Mouse (Mus musculus) ovary, postnatal 10 days (tissue): ENCODE data around the gene Pdcd11.

Experiments
- DNase-seq: peaks from one replicate; pipeline ENCODE4 v3.0.0; 2022; ENCODE audit warnings: low spot score

Pdcd11 gene

GRCm38 (mm10) chr19:47168793-47169412, 78.3 kb downstream of the Pdcd11 start:
- peak; percentile 75 for DNase-seq

DNA sequence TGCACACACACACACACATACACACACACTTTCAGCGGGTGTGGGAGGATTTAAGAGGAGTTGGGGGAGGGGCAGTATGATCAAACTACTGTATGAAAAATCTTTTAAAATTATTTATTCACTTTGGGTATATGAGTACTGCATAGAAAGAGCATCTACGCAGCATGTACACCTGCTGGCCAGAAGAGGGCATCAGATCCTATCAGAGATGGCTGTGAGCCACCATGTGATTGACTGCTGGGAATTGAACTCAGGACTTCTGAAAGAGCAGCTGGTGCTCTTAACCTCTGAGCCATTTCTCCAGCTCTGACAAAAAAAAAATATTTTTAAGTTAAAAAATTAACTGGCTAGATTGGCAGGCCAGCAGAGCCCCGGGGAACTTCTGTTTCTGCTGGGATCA, 83.9 kb downstream of the Pdcd11 start:
- no peak for DNase-seq

DNA sequence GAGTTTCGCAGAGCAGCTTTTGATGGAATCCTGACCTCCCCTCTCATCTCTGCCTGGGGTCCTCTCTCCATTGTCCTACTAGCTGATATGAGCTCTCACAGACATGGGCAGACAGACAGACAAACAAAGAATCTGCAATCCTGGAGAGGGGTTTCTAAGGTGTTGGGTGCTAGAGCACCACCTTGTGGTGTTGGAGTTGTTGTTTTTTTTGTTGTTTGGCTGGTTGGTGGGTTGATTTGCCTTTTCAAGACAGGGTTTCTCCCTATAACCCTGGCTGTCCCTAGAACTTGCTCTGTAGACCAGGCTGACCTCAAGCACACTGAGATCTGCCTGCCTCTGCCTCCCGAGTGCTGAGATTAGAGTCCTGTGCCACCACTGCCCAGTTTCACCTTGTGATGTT, 84.9 kb downstream of the Pdcd11 start:
- no peak for DNase-seq

GRCm38 (mm10) chr19:47176916-47177505, 86.4 kb downstream of the Pdcd11 start:
- DNase-seq: no peak

GRCm38 (mm10) chr19:47178001-47178400, 87.4 kb downstream of the Pdcd11 start:
- no peak for DNase-seq

DNA sequence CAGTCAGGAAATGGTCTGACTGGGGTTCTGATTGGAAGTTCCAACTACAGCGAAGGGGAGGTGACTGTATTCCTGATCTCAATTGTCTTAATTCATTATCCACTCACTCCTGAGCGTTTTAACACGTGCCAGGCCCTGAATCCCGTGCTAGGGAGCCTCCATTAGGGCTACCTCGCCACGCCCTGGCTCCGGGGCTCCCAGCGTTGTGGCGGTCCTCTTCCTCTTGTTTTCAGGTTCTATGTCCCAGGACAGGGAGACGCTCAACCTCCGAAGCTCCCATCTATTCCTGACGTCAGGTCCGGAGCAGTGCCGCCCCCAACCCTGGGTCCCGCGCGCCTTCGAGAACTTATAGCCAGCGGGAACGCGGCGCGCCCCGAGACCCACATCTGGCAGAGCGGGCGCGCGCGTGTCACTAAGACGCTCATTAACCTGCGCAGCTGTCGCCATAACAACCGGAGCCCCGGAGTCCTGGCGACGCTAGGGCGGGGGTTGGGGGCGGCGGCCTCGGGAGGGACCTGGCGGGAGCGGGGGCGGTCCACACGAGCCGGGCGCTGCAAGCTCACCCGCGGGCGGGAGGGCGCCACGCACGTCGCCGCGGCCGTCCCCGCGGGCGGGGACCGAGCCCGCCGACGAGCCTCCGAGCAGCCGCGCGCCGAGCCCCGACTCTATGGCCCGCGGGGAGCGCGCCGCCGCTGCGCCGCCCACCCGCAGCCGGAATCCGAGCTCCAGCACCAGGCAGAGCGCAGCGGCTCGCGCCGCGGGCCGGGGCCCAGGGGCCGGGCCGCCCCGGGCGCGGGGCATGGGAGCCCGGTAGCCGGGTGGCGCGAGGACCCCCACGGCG, 88.1 kb downstream of the Pdcd11 start, which contains the start of gene Neurl1a:
TSS of gene Neurl1a (plus strand) at position 390 of the 841 bp plus-strand sequence.
- peak; percentile 42 for DNase-seq

- DNase-seq: no peak
Observed at GRCm38 (mm10) chr19:47179272-47179809, 88.8 kb downstream of the Pdcd11 start.

- DNase-seq: no peak
Observed at GRCm38 (mm10) chr19:47180011-47180410, 89.4 kb downstream of the Pdcd11 start.
